Mouse (Mus musculus) left cerebral cortex, adult 9 months (tissue): ENCODE data around the gene 4933428G20Rik.
A peak's percentile ranks its signal among the peaks of the same experiment; 100 is the strongest.

ENCODE experiments used
- DNase-seq, 2 experiments: peaks; one replicate each; pipeline ENCODE4 v3.0.0; 2022; ENCODE audit warnings: low spot score in 2 of 2

4933428G20Rik gene

GRCm38 (mm10) chr11:97532950-97533582 is 32.9 kb upstream of the 4933428G20Rik start:
- DNase-seq, result no peak

- DNase-seq, result no peak
These were observed 32.2 kb upstream of the 4933428G20Rik start for GRCm38 (mm10) chr11:97532354-97532753.

GRCm38 (mm10) chr11:97531381-97532260 is 31.5 kb upstream of the 4933428G20Rik start:
- peak; percentile 49 to 82 for DNase-seq

- no peak for DNase-seq
These were observed 30.8 kb upstream of the 4933428G20Rik start for GRCm38 (mm10) chr11:97530961-97531360.

- no peak for DNase-seq
These were observed 29.9 kb upstream of the 4933428G20Rik start for GRCm38 (mm10) chr11:97530069-97530468.

GRCm38 (mm10) chr11:97528282-97528808 is 28.2 kb upstream of the 4933428G20Rik start:
- DNase-seq, result no peak

GRCm38 (mm10) chr11:97525313-97525712 is 25.2 kb upstream of the 4933428G20Rik start:
- DNase-seq, result no peak

GRCm38 (mm10) chr11:97524306-97524705 is 24.2 kb upstream of the 4933428G20Rik start:
- DNase-seq, result no peak

- no peak for DNase-seq
These were observed 23.7 kb upstream of the 4933428G20Rik start for GRCm38 (mm10) chr11:97523827-97524261.

- DNase-seq, result no peak
These were observed 23.0 kb upstream of the 4933428G20Rik start for GRCm38 (mm10) chr11:97523107-97523506.

- DNase-seq, result no peak
These were observed 21.8 kb upstream of the 4933428G20Rik start for GRCm38 (mm10) chr11:97521741-97522474.

- DNase-seq, result no peak
These were observed 20.4 kb upstream of the 4933428G20Rik start for GRCm38 (mm10) chr11:97520541-97520940.

- DNase-seq, result no peak
These were observed 12.9 kb upstream of the 4933428G20Rik start for GRCm38 (mm10) chr11:97513066-97513465.

- DNase-seq, result no peak
These were observed 12.4 kb upstream of the 4933428G20Rik start for GRCm38 (mm10) chr11:97512511-97512910.

- no peak for DNase-seq
These were observed 11.7 kb upstream of the 4933428G20Rik start for GRCm38 (mm10) chr11:97511661-97512369.

GRCm38 (mm10) chr11:97510966-97511660 is 11.0 kb upstream of the 4933428G20Rik start:
- no peak for DNase-seq

GRCm38 (mm10) chr11:97509715-97510485 is 9.8 kb upstream of the 4933428G20Rik start:
- DNase-seq, result no peak

GRCm38 (mm10) chr11:97509058-97509457 is 8.9 kb upstream of the 4933428G20Rik start:
- no peak for DNase-seq

GRCm38 (mm10) chr11:97508198-97508597 is 8.1 kb upstream of the 4933428G20Rik start:
- DNase-seq, result no peak

GRCm38 (mm10) chr11:97506331-97506730 is 6.2 kb upstream of the 4933428G20Rik start:
- no peak for DNase-seq
